Mouse (Mus musculus) urinary bladder, postnatal 10 days (tissue): ENCODE data around the gene Riiad1.

ENCODE experiments used
- DNase-seq: peaks from one replicate; pipeline ENCODE4 v3.0.0; 2022; ENCODE audit warnings: low spot score

Riiad1 gene

DNA sequence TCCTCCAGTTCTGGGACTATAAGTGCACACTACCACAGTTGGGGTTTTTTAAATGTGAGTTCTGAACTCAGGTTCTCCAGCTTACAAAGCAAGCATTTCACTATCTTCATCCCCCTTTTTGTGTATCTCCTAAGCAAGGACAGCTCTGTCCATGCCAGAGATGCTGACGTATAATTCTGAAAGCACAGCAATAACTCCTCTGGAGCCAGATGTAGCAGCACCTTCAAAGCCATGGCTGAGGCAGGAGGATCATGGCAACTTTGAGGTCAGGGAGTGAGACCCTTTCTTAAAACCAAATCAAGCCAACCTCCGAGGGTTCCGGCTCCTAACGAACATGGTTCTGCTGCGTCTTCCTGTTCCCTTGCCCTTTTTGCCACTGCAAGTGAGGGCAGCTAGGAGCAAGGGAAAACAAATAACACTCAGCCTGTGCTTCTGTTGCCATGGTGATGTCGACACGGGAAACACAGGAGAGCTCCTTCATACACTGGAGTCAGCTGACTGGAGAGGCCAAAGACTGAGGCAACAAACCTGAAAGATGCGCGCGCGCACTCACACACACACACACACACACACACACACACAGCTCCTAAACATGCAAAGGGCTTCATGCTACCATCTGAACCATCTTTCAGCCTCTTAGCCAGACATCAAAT is 16.1 kb downstream of the Riiad1 start:
- DNase-seq: no peak

DNA sequence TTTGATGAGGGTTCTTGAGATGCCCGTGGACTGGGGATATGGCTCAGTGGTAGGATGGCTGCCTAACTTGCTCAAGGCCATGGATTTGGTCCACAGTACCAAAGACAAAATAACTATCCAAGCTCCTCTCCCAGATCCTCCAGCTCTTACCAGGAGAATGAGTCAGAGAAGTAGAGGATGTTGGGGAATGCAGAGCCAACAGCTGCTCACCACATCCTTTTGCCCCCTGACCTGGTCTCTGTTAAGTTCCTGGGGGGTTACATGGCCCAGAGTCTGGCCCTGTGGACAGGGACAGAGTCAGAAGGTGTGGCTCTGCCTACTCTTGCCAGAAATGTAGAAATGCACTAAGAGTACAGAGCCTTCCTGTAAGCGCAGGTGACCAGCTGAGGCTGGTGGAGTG is 20.3 kb downstream of the Riiad1 start:
- no peak for DNase-seq

DNA sequence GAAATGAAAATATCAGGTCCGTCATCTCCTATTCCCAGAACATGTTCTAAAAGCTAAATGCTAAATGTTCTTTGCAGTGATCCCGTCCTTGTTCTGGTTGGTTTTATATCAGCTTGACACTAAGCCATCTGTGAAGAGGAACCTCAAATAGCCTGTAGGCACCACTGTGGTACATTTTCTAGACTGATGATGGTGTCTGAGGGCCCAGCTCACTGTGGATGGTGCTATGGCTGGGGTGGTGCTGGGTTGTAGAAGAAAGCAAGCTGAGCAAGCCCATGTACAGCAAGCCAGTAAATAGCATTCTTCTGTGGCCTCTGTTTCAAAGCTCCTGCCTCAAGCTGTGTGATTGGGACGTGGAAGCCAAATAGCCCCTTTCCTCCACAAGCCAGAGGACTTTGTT is 23.1 kb downstream of the Riiad1 start:
- no peak for DNase-seq

DNA sequence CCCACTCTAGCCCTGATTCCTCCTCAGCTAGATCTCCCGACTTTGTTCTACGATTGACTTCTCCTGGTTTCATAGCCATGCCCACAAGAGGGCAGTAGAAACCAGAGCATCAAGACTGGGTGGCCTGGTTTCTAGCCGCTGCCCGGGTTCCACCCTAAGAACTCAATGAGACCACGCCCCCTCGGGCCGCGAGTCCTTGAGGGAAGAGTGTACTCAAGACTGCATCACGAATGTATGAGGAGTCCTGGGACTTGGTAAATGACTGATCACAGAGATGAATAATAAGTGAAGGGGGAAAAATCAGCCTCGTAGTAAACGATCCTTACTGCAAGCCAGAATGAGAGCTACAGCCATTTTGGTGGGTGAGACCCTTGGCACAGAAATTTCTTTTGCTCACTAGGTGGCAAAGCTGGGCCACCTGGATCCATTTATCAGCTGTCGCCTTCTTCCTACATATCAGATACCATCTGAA is 23.6 kb downstream of the Riiad1 start:
- DNase-seq: no peak

DNA sequence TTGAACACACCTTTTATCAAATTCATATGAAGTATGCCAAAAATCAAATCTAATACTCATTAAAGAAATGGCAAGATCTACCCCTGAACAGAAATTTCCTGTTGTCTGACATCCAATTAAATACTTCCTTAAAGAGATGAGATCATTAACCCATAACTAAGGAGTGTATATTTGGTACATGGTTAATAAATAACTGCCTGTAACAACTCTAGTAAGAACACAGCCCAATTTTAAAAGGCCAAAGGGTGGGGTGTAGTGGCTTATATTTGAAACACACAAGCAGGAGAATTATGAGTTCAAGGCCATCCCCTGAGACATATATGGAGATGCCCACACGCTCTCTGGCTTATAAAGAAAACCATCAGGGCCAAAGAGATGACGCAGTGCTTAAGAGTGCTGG is 30.8 kb downstream of the Riiad1 start:
- no peak for DNase-seq

DNA sequence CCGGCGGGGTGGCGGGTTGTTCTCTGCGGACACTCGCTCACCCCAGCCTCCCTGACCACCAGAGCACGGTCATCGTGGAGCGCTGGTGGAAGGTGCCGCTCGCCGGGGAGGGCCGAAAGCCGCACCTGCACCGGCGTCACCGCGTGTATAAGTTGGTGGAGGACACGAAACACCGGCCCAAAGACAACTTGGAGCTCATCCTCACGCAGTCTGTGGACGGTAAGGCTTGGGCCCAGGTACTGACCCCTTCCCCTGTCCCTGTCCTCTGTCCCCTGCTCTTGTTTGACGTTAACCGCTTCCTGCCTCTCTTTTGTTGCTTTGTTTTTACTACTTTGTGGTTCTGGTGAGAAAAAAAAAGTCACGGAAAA is 36.6 kb downstream of the Riiad1 start, which contains the start of gene Oaz3:
Gene Oaz3 (minus strand): TSS at position 319 of the 368 bp plus-strand sequence.
- no peak for DNase-seq

DNA sequence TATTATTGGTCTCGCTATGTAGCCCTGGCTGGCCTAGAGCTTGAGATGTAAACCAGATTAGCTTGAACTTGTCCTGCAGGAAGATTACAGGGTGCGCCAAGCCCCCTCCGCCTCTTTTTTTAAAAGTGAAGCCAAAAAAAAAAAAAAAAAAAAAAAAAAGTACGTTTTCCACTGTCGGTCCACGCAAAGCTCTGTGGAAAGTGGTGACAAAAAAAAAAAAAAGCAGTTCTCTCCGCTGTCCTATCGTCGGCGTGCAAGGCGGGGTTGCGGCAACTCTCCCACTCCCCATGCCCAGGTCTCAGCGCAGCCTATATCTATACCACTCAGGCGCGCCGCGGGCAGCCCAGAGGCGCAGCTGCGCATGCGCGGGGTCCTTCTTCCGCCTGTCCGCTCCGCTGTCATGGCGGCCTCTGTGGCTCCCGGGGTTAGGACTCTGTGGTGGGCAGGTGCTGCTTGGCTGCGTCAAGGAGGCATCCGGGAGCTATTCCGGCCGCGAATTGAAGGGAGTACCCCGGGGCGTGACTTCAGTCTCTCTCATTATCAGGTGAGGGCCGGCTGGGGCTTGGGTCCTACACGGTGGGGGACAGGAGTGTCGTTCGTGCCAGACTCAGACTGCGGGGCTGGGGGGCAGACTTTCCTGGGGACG is 37.1 kb downstream of the Riiad1 start, which contains the start of gene Mrpl9:
Gene Mrpl9 (plus strand): TSS at position 368 of the 646 bp plus-strand sequence.
- DNase-seq: peak; percentile 80

DNA sequence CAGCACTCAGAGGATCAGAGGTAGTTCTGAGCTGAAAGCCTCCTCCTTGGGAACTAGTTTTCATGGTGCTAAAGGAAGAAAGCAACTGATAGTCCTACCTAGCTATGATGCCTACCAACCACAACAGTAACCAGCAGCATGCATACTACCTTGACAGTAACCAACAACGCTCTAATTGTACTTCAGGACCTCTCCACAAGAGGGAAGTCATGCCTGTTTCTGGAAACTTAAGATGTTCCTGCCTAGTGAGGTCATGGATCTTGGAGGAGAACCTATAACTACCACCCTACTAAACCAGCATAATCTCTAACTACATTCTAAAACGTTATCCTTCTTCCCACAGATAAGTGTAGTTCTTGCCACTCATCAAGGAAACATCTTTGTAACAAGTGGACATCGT is 39.0 kb downstream of the Riiad1 start:
- no peak for DNase-seq

DNA sequence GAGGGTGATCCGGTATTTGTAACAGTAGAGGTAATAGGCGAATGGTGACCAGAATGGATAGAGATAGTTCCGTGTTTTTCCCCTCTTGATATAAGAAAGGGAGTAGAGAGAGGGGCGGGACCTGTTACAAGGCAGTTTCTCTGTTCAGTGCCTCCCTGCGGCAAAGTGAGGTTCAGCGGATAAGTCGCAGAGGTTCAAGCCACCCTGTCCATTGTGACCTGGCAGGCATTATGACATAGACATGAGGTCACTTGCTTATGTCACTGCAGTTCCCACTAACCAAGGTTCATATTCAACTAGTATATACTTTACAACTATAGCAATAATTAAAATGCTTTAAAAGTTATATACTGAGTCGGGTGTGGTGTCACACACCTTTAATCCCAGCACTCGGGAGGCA is 43.7 kb downstream of the Riiad1 start:
- DNase-seq: no peak

DNA sequence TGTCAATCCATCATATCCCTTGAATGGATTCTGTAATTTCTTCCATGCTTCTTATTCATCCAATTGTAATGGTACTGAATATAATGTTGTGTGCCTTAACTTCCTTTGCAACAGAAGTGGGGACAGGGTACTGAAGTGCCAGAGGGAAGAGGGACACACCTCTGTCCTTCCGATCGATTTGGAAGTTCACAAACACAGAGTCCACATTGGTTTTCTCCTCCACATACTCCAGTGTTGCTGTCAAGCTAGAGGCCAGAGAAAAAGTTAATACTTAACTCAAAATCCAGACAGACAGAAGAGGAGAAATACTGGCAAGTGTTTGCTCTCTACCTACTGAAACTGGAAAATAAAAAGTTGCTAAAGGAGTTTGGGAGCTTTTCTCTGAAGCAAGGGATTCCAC is 45.8 kb downstream of the Riiad1 start:
- DNase-seq: no peak

DNA sequence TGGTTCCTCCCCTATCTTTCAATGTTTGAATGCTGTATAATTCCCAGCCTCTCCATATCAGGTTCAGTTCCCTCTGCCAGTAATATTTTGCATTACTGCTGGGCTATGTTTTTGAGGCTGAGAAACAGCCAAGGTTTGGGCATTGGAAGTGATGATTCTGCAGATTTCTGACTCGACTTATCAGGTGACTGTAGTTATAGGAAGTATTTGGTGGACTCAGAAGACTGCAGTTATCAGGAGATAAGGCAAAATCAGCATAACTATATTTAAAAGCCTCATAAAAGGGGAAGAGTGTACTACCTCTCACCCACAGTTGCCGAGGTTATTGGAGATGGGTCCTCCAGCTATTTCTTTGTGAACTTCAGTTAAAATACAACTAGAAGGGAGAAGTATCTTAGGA is 49.2 kb downstream of the Riiad1 start:
- no peak for DNase-seq
